Mouse (Mus musculus) midbrain, embryonic 16.5 days (tissue): ENCODE results near the gene Il16. TPM values are rescaled to one million over a fixed set of nuclear protein-coding genes. Genes with fewer than 3 reads are reported as not detected.

ENCODE experiments used
- ATAC-seq: fragments of 200-750 bp; cut with Nextera tagmentation; 2 replicates; pipeline ENCODE4 v1.8.0; 2017; ENCODE audit warnings: moderate TSS enrichment
- H3K27ac ChIP-seq: fragments of 300-500 bp; sonication (generic); 2 replicates; pipeline ENCODE4 v1.5.1; 2014; ENCODE audit warnings: mild to moderate bottlenecking, low read length, mixed read lengths
- H3K27me3 ChIP-seq: fragments of 300-500 bp; sonication (generic); 2 replicates; pipeline ENCODE4 v1.6.1; 2014; ENCODE audit warnings: low read depth, low read length, mixed read lengths; ENCODE audit not compliant: control insufficient read depth, insufficient read depth
- H3K36me3 ChIP-seq: fragments of 300-500 bp; sonication (generic); 2 replicates; pipeline ENCODE4 v1.6.1; 2014; ENCODE audit warnings: mild to moderate bottlenecking, low read length, moderate library complexity, mixed read lengths; ENCODE audit not compliant: control insufficient read depth, insufficient read depth
- H3K4me1 ChIP-seq: fragments of 300-500 bp; sonication (generic); 2 replicates; pipeline ENCODE4 v1.6.1; 2014; ENCODE audit warnings: mild to moderate bottlenecking, low read length, mixed read lengths; ENCODE audit not compliant: control insufficient read depth, insufficient read depth
- H3K4me2 ChIP-seq: fragments of 300-500 bp; sonication (generic); 2 replicates; pipeline ENCODE4 v1.6.1; 2014; ENCODE audit warnings: mild to moderate bottlenecking, low read length, mixed read lengths
- H3K4me3 ChIP-seq: fragments of 300-500 bp; sonication (generic); 2 replicates; pipeline ENCODE4 v1.5.1; 2014; ENCODE audit warnings: low read depth, mild to moderate bottlenecking, low read length, moderate library complexity, mixed read lengths
- H3K9ac ChIP-seq: fragments of 300-500 bp; sonication (generic); 2 replicates; pipeline ENCODE4 v1.6.1; 2014; ENCODE audit warnings: low read depth, low read length, mixed read lengths
- H3K9me3 ChIP-seq: fragments of 300-500 bp; sonication (generic); replicated peaks from 2 replicates; pipeline ENCODE4 v1.6.1; 2014; ENCODE audit warnings: mild to moderate bottlenecking, low read length, mixed read lengths; ENCODE audit not compliant: control insufficient read depth, poor library complexity, severe bottlenecking
- WGBS: fragments of 180-500 bp; shearing (Covaris S2); extraction: QIAGEN DNeasy Blood & Tissue Kit; methylation state at CpG from one replicate; pipeline ENCODE4 v1.1.7; 2014; 5-methylcytosine and 5-hydroxymethylcytosine counted together
- polyA plus RNA-seq: library from polyadenylated mRNA; unstranded; fragments of >200 nt; fragmentation: Nextera tagmentation; extraction: Ambion mirVana; gene quantifications from 2 replicates; pipeline ENCODE4 v1.2.1, GENCODE M21; 2015

The Il16 gene
- polyA plus RNA-seq, 1 experiment from 2014 or later: 0.84 TPM

- Histone ChIP-seq H3K27me3 (no peaks in the 10 kb centered on the region), H3K9me3 (no peaks in the 10 kb centered on the region)
- 35% methylated on average over 5 of the region's 5 CpGs for WGBS
These were observed 69.8 kb downstream of the Il16 start for GRCm38 (mm10) chr7:83675545-83676254.

GRCm38 (mm10) chr7:83671573-83671972 is 74.0 kb downstream of the Il16 start:
- H3K9me3 ChIP-seq: no peaks in the 10 kb centered on the region
- H3K27me3 ChIP-seq: no peaks in the 10 kb centered on the region
- H3K4me1 ChIP-seq: no peaks in the 10 kb centered on the region
- no peak overlapping the region for H3K9ac ChIP-seq
- H3K4me3 ChIP-seq: no peak overlapping the region
- WGBS: 88% methylated on average over 6 of the region's 6 CpGs
- no peak for ATAC-seq
- no peak overlapping the region for H3K27ac ChIP-seq
- no peak overlapping the region for H3K4me2 ChIP-seq
- H3K36me3 ChIP-seq: no peaks in the 10 kb centered on the region

More at GRCm38 (mm10) chr7:83675545-83676254, 69.8 kb downstream of the Il16 start:
- H3K4me1 ChIP-seq: no peaks in the 10 kb centered on the region
- no peak for ATAC-seq
- H3K36me3 ChIP-seq: no peaks in the 10 kb centered on the region
- H3K27ac ChIP-seq: no peak overlapping the region
- no peak overlapping the region for H3K9ac ChIP-seq
- no peak overlapping the region for H3K4me3 ChIP-seq
- H3K4me2 ChIP-seq: no peak overlapping the region

- Histone ChIP-seq H3K27me3 (no peaks in the 10 kb centered on the region), H3K4me2 (no peak overlapping the region), H3K4me1 (no peaks in the 10 kb centered on the region), H3K27ac (no peak overlapping the region), H3K4me3 (no peak overlapping the region), H3K9me3 (no peaks in the 10 kb centered on the region), H3K36me3 (no peaks in the 10 kb centered on the region), H3K9ac (no peak overlapping the region)
- peak; percentile 84 for ATAC-seq
- 17% methylated on average over 1 of the region's 1 CpGs for WGBS
These were observed 76.8 kb downstream of the Il16 start for GRCm38 (mm10) chr7:83668724-83669123.

- 86% methylated on average over 5 of the region's 5 CpGs for WGBS
- no peak overlapping the region for H3K4me3 ChIP-seq
These were observed 77.4 kb downstream of the Il16 start for GRCm38 (mm10) chr7:83667936-83668645.

DNA sequence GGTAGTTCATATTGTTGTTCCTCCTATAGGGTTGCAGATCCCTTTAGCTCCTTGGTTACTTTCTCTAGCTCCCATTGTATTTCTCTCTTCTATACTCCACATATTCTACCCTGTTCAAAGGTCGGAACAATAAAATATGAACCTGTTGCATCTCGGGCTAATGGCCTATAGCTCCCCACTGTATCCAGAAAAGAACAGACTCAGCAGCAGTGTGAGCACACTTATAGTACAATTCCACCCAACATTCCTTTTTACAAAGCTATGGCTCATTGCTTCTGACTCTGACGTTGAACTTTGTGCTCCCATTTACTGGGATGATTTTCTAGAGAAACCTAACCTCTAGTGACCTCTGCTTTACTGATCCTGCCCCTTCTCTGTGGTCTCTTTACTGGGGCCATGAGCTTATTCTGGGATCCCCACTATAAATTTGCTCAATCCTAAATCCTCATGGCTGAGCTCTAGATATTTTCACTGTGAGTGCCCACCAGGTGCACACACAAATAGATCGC is 79.4 kb downstream of the Il16 start:
- H3K27me3 ChIP-seq: no peaks in the 10 kb centered on the region
- no peak overlapping the region for H3K9ac ChIP-seq
- H3K4me1 ChIP-seq: no peaks in the 10 kb centered on the region
- H3K4me3 ChIP-seq: no peak overlapping the region
- no peaks in the 10 kb centered on the region for H3K36me3 ChIP-seq
- ATAC-seq: no peak
- WGBS: 86% methylated on average over 4 of the region's 4 CpGs
- H3K9me3 ChIP-seq: no peaks in the 10 kb centered on the region
- H3K27ac ChIP-seq: no peak overlapping the region
- no peak overlapping the region for H3K4me2 ChIP-seq

More at GRCm38 (mm10) chr7:83667936-83668645, 77.4 kb downstream of the Il16 start:
- Histone ChIP-seq H3K27ac (no peak overlapping the region), H3K36me3 (no peaks in the 10 kb centered on the region), H3K9ac (no peak overlapping the region), H3K4me1 (no peaks in the 10 kb centered on the region), H3K4me2 (no peak overlapping the region), H3K27me3 (no peaks in the 10 kb centered on the region), H3K9me3 (no peaks in the 10 kb centered on the region)
- ATAC-seq: no peak

DNA sequence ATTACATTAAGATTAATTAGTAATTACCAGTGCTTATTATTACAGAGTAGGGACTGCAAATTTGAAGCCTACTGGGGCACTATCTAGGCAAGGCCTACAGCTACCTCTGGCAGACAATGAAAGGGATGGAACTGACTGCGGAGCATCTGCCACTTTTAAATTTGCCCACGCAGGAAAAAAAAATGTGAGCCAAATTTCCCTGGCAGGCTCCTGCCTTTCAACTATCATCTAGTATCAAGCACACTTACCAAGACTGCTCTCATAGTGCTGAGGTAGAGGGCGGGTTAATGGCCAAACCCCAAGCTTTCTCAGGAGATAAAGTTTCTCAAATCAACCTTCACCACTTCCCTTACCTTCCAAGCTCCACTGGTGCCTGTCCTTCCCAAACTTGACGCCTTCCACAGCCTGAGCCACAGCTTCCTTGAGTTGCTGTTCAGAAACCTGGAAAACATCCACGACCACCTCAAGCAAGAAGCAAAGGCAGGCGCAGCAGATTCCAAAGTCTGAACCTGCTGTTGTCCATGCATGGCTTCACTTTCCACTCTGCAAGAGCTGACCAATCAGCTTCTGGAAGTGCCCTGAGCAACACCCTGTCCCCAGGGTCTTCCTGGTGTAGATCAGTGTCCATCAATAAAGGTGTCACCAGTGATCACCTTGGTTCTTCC is 82.7 kb downstream of the Il16 start:
- H3K4me2 ChIP-seq: no peak overlapping the region
- no peaks in the 10 kb centered on the region for H3K9me3 ChIP-seq
- no peaks in the 10 kb centered on the region for H3K36me3 ChIP-seq
- H3K4me3 ChIP-seq: no peak overlapping the region
- H3K27me3 ChIP-seq: no peaks in the 10 kb centered on the region
- 88% methylated on average over 6 of the region's 6 CpGs for WGBS
- no peak overlapping the region for H3K27ac ChIP-seq
- no peak for ATAC-seq
- H3K4me1 ChIP-seq: no peaks in the 10 kb centered on the region
- no peak overlapping the region for H3K9ac ChIP-seq

DNA sequence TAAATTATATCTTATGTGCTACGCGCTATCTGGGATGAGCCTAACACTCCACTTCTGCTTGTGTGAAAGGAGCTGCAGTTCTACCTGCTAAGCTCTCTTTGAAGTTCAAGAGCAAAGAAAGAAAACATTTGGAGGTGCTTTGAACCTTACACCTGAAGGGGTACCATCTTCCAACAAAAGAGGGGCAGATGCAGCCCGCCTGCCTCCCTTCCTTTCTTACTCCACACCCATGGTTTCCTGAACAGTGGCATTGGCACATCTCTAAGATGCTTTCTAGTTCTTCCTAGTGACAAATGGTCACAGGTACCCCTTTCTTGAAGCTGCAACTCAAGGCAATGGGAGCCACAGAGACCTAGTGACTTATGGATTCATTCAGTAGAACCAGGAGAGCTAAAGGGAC is 83.8 kb downstream of the Il16 start:
- WGBS: 91% methylated on average over 3 of the region's 3 CpGs
- no peak overlapping the region for H3K4me2 ChIP-seq
- no peaks in the 10 kb centered on the region for H3K4me1 ChIP-seq
- no peaks in the 10 kb centered on the region for H3K27me3 ChIP-seq
- ATAC-seq: no peak
- H3K9me3 ChIP-seq: no peaks in the 10 kb centered on the region
- H3K4me3 ChIP-seq: no peak overlapping the region
- H3K27ac ChIP-seq: no peak overlapping the region
- H3K36me3 ChIP-seq: no peaks in the 10 kb centered on the region
- no peak overlapping the region for H3K9ac ChIP-seq

GRCm38 (mm10) chr7:83661031-83661430 is 84.5 kb downstream of the Il16 start:
- WGBS: 93% methylated on average over 10 of the region's 10 CpGs

DNA sequence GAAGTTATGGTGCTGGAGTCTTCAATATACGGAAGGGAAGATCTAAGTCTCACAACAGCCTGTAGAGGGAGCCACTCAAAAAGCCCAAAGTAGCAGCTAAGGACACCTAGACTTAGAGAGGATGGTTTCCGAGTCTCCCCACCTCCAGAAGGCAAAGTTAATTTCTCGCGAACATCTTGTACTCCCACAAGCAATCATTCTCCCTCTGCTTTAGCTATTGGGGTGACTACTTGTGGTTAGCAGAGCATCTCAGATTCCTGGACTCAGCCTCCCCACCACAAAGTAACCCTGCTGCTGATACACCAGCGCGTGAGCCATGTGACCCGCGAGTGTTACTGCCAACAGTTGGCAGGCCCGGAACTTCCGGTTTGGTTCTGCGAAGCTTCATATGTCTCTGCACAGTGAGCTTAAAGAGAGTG is 85.2 kb downstream of the Il16 start:
- H3K9me3 ChIP-seq: no peaks in the 10 kb centered on the region
- no peak overlapping the region for H3K4me3 ChIP-seq
- H3K36me3 ChIP-seq: no peaks in the 10 kb centered on the region
- H3K27ac ChIP-seq: no peak overlapping the region
- WGBS: 94% methylated on average over 11 of the region's 11 CpGs
- H3K9ac ChIP-seq: no peak overlapping the region
- no peaks in the 10 kb centered on the region for H3K27me3 ChIP-seq
- H3K4me1 ChIP-seq: no peaks in the 10 kb centered on the region
- no peak for ATAC-seq
- H3K4me2 ChIP-seq: no peak overlapping the region

More at GRCm38 (mm10) chr7:83661031-83661430, 84.5 kb downstream of the Il16 start:
- no peaks in the 10 kb centered on the region for H3K36me3 ChIP-seq
- no peak overlapping the region for H3K4me2 ChIP-seq
- no peak overlapping the region for H3K4me3 ChIP-seq
- no peaks in the 10 kb centered on the region for H3K4me1 ChIP-seq
- H3K27ac ChIP-seq: no peak overlapping the region
- H3K9me3 ChIP-seq: no peaks in the 10 kb centered on the region
- ATAC-seq: no peak
- H3K27me3 ChIP-seq: no peaks in the 10 kb centered on the region
- H3K9ac ChIP-seq: no peak overlapping the region
